Mouse (Mus musculus): ENCODE measurements around the gene Tlr2. TPM values are rescaled to one million over a fixed set of nuclear protein-coding genes. Genes with fewer than 3 reads are reported as not detected.
"Not testable (repeated sequence)": the region's sequence is repeated elsewhere in the genome, so short reads cannot be mapped to it uniquely, and the experiment has no call there.

The Tlr2 gene
- total RNA-seq (2014; fragmentation: Nextera tagmentation) (not detected in 2 replicates), total RNA-seq (2017) (0.05 TPM in 1 of 2 replicates, not detected in the other), polyA plus RNA-seq (2012) (not detected in 2 replicates)

DNA sequence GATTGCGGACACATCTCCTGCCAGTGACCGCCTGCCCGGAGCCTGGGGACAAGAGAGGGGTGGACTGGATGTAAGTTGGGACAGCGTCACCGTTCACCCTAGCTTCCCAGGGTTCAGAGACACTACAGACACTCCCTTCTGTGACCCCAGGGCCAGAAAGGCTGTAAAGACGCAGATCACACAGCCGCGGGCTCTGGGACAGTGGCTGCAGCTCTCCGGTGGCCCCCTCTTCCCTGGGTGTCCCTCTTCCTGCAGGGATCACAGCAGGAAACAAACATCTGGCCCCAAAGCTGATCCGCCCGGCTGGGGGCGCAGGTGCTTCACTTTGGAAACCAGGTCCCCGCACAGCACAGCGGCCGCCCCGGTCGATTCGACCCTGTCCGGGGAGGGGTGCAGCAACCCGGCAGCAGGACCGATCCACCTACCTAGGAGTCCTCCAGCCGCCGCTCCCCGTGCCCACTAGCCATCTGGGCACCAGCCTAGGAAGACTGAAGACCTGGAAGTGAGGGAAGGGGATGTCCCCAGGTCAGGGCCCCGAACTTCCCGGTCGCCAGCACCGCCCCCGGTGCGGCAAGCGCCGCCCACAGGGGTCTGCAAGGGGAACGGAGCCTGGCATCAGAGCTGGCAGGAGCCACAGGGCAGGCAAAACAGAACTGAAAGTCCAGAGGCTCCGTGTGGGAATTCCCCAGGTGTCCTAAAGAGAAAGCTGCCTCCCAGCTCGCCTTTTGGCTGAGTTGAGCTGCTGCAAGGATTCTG is at the start of gene Tlr2:
TSS of gene Tlr2 (minus strand) at position 673 of the 756 bp plus-strand sequence.
- DNase-seq (ENCODE audit: low spot score): no peak
- Histone ChIP-seq H3K4me3 (ENCODE audit: low read depth, low read length) (no peak within 1 kb of the TSS), H3K27me3 (ENCODE audit: insufficient read depth, low read length) (no peaks in the 10 kb centered on the region; the same call in 1 of the 2 replicates), H3K4me1 (ENCODE audit: insufficient read depth, low read depth, low read length) (no peaks in the 10 kb centered on the region), H3K9me3 (replicated peaks) (no peaks in the 10 kb centered on the region), H3K36me3 (replicated peaks) (no peaks in the 10 kb centered on the region)
- no peak for TF ChIP-seq TAL1 (conservative IDR thresholded peaks at IDR 0.05; ENCODE audit: low read depth, low read length)
- no peak for TF ChIP-seq GATA1 (IDR thresholded peaks at IDR 0.05; ENCODE audit: borderline replicate concordance, low read length)
- TF ChIP-seq POLR2AphosphoS5 (IDR thresholded peaks at IDR 0.05; ENCODE audit: insufficient replicate concordance, low read depth, low read length): no peak
- no peak for TF ChIP-seq CTCF (IDR thresholded peaks at IDR 0.05; ENCODE audit: low read depth, low read length)
- TF ChIP-seq GATA2 (IDR thresholded peaks at IDR 0.05; ENCODE audit: borderline replicate concordance, low read depth, low read length): no peak
- ATAC-seq (ENCODE audit: extremely low read depth, insufficient number of reproducible peaks, low FRiP score, poor library complexity, severe bottlenecking): no peak

GRCm38 (mm10) chr3:83885163-83885562 is 43.6 kb upstream of the Tlr2 start:
- ATAC-seq (ENCODE audit: extremely low read depth, insufficient number of reproducible peaks, low FRiP score, poor library complexity, severe bottlenecking) (no peak), DNase-seq (ENCODE audit: low spot score) (no peak)
- H3K27me3 ChIP-seq (ENCODE audit: insufficient read depth, low read length): peaks cover 13% of the 10 kb centered on the region
- H3K36me3 ChIP-seq (replicated peaks): no peaks in the 10 kb centered on the region
- no peak overlapping the region for H3K4me3 ChIP-seq (ENCODE audit: low read depth, low read length)
- no peak for TF ChIP-seq GATA1 (IDR thresholded peaks at IDR 0.05; ENCODE audit: borderline replicate concordance, low read length)
- no peak for TF ChIP-seq POLR2AphosphoS5 (IDR thresholded peaks at IDR 0.05; ENCODE audit: insufficient replicate concordance, low read depth, low read length)
- no peak for TF ChIP-seq CTCF (IDR thresholded peaks at IDR 0.05; ENCODE audit: low read depth, low read length)
- TF ChIP-seq TAL1 (conservative IDR thresholded peaks at IDR 0.05; ENCODE audit: low read depth, low read length): no peak
- TF ChIP-seq GATA2 (IDR thresholded peaks at IDR 0.05; ENCODE audit: borderline replicate concordance, low read depth, low read length): no peak
- H3K4me1 ChIP-seq (ENCODE audit: insufficient read depth, low read depth, low read length): no peaks in the 10 kb centered on the region
- H3K9me3 ChIP-seq (replicated peaks): no peaks in the 10 kb centered on the region

DNA sequence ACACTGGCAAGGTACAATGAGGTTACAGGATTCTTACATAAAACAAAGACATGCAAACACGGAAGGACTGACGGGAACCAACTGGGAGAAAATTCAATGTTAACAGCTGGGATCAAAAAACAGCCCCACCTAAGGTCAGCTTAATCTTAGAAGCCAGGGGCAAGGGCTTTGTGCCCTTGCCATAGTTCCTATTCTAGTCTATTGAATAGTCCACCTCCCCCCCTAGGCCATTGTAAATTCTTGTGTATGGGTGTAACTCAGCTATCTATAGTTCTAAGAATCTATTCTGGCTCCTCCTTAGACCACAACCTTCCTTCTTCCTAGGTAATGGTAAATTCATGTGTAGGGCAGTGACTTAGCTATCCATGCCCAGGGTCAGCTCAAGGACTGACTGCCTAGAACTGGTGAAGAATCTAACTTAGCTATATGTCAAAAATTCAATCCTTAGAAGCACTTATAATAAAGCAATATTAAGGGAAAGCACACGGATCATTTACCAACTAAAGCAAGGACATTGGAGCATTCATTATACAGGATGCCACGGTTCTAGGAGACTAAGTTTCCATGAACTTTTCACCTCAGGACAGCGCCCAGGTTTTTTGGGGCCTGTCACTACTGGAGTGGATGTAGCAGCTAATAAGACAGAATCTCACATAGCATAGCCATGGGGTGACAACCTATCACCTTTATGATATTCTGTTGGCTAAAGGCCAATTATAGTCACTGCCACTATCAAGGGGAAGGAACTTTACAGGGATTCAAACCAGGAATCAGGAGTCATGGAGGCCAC is 37.9 kb upstream of the Tlr2 start:
- not testable (repeated sequence) for H3K27me3 ChIP-seq (ENCODE audit: insufficient read depth, low read length); H3K9me3 ChIP-seq (replicated peaks); H3K4me1 ChIP-seq (ENCODE audit: insufficient read depth, low read depth, low read length); H3K4me3 ChIP-seq (ENCODE audit: low read depth, low read length); ATAC-seq (ENCODE audit: extremely low read depth, insufficient number of reproducible peaks, low FRiP score, poor library complexity, severe bottlenecking); DNase-seq (ENCODE audit: low spot score); H3K36me3 ChIP-seq (replicated peaks)

GRCm38 (mm10) chr3:83878801-83879200 is 37.2 kb upstream of the Tlr2 start:
- DNase-seq (ENCODE audit: low spot score) (no peak), ATAC-seq (ENCODE audit: extremely low read depth, insufficient number of reproducible peaks, low FRiP score, poor library complexity, severe bottlenecking) (no peak)
- Histone ChIP-seq H3K4me3 (ENCODE audit: low read depth, low read length) (no peak overlapping the region), H3K36me3 (replicated peaks) (no peaks in the 10 kb centered on the region), H3K4me1 (ENCODE audit: insufficient read depth, low read depth, low read length) (no peaks in the 10 kb centered on the region), H3K9me3 (replicated peaks) (no peaks in the 10 kb centered on the region), H3K27me3 (ENCODE audit: insufficient read depth, low read length) (no peaks in the 10 kb centered on the region)
- no peak for TF ChIP-seq GATA1 (IDR thresholded peaks at IDR 0.05; ENCODE audit: borderline replicate concordance, low read length)
- no peak for TF ChIP-seq CTCF (IDR thresholded peaks at IDR 0.05; ENCODE audit: low read depth, low read length)
- no peak for TF ChIP-seq GATA2 (IDR thresholded peaks at IDR 0.05; ENCODE audit: borderline replicate concordance, low read depth, low read length)
- TF ChIP-seq POLR2AphosphoS5 (IDR thresholded peaks at IDR 0.05; ENCODE audit: insufficient replicate concordance, low read depth, low read length): no peak
- TF ChIP-seq TAL1 (conservative IDR thresholded peaks at IDR 0.05; ENCODE audit: low read depth, low read length): no peak

GRCm38 (mm10) chr3:83876299-83876698 is 34.7 kb upstream of the Tlr2 start:
- H3K27me3 ChIP-seq (ENCODE audit: insufficient read depth, low read length): no peaks in the 10 kb centered on the region
- H3K9me3 ChIP-seq (replicated peaks): no peaks in the 10 kb centered on the region
- TF ChIP-seq CTCF (IDR thresholded peaks at IDR 0.05; ENCODE audit: low read depth, low read length) (no peak), TAL1 (conservative IDR thresholded peaks at IDR 0.05; ENCODE audit: low read depth, low read length) (no peak), GATA1 (IDR thresholded peaks at IDR 0.05; ENCODE audit: borderline replicate concordance, low read length) (no peak), POLR2AphosphoS5 (IDR thresholded peaks at IDR 0.05; ENCODE audit: insufficient replicate concordance, low read depth, low read length) (no peak), GATA2 (IDR thresholded peaks at IDR 0.05; ENCODE audit: borderline replicate concordance, low read depth, low read length) (no peak)
- DNase-seq (ENCODE audit: low spot score) (no peak), ATAC-seq (ENCODE audit: extremely low read depth, insufficient number of reproducible peaks, low FRiP score, poor library complexity, severe bottlenecking) (no peak)
- no peaks in the 10 kb centered on the region for H3K4me1 ChIP-seq (ENCODE audit: insufficient read depth, low read depth, low read length)
- no peaks in the 10 kb centered on the region for H3K36me3 ChIP-seq (replicated peaks)
- H3K4me3 ChIP-seq (ENCODE audit: low read depth, low read length): no peak overlapping the region

GRCm38 (mm10) chr3:83875078-83875477 is 33.5 kb upstream of the Tlr2 start:
- not testable (repeated sequence) for H3K27me3 ChIP-seq (ENCODE audit: insufficient read depth, low read length); H3K4me1 ChIP-seq (ENCODE audit: insufficient read depth, low read depth, low read length); H3K36me3 ChIP-seq (replicated peaks); H3K4me3 ChIP-seq (ENCODE audit: low read depth, low read length); H3K9me3 ChIP-seq (replicated peaks); ATAC-seq (ENCODE audit: extremely low read depth, insufficient number of reproducible peaks, low FRiP score, poor library complexity, severe bottlenecking); DNase-seq (ENCODE audit: low spot score)

GRCm38 (mm10) chr3:83872853-83873252 is 31.3 kb upstream of the Tlr2 start:
- not testable (repeated sequence) for H3K4me3 ChIP-seq (ENCODE audit: low read depth, low read length); ATAC-seq (ENCODE audit: extremely low read depth, insufficient number of reproducible peaks, low FRiP score, poor library complexity, severe bottlenecking); H3K9me3 ChIP-seq (replicated peaks); H3K27me3 ChIP-seq (ENCODE audit: insufficient read depth, low read length); H3K4me1 ChIP-seq (ENCODE audit: insufficient read depth, low read depth, low read length); H3K36me3 ChIP-seq (replicated peaks); DNase-seq (ENCODE audit: low spot score)

DNA sequence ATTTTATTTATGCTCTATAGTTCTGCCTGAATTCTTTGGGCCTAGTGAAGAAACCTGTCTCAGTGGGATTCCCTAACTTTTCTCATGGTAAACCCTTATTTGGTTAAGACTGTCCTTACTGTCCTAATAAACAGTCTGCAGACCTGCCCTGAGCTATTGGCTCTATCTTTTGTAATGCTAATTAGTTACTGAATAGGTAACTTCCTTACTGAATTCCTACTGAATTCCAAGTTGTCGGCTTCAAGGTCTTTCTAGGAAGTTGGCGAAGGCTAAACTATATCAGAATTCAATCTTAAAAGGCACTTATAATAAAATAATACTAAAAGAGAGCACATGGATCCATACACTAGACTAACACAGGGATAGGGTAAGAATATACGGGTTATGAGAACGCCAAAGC is 30.4 kb upstream of the Tlr2 start:
- not testable (repeated sequence) for H3K27me3 ChIP-seq (ENCODE audit: insufficient read depth, low read length); H3K4me3 ChIP-seq (ENCODE audit: low read depth, low read length); ATAC-seq (ENCODE audit: extremely low read depth, insufficient number of reproducible peaks, low FRiP score, poor library complexity, severe bottlenecking); H3K4me1 ChIP-seq (ENCODE audit: insufficient read depth, low read depth, low read length); H3K9me3 ChIP-seq (replicated peaks); DNase-seq (ENCODE audit: low spot score); H3K36me3 ChIP-seq (replicated peaks)

DNA sequence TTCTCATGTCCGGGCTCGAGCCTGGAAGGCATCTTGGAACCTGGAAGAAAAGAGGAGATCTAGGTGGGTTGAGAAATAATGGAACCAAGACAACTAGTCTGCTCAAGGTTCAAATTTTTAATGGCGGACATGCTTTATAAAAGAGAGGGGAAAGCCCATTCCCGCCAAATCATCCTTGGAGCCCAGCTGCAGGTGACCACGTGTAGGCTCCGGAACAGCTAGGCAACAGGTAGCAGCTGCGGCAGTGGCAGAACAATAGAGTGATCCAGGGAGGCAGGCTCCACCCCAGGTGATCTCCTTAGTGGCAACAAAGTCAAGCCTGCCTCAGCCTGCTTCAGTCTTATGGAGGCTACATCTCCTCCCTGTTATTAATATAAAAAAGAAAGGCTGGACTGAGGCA is 30.0 kb upstream of the Tlr2 start:
- DNase-seq (ENCODE audit: low spot score); H3K27me3 ChIP-seq (ENCODE audit: insufficient read depth, low read length); H3K4me3 ChIP-seq (ENCODE audit: low read depth, low read length); H3K36me3 ChIP-seq (replicated peaks); H3K4me1 ChIP-seq (ENCODE audit: insufficient read depth, low read depth, low read length); ATAC-seq (ENCODE audit: extremely low read depth, insufficient number of reproducible peaks, low FRiP score, poor library complexity, severe bottlenecking); H3K9me3 ChIP-seq (replicated peaks): not testable (repeated sequence)
